Mouse (Mus musculus): ENCODE data around the gene Galt.

DNA sequence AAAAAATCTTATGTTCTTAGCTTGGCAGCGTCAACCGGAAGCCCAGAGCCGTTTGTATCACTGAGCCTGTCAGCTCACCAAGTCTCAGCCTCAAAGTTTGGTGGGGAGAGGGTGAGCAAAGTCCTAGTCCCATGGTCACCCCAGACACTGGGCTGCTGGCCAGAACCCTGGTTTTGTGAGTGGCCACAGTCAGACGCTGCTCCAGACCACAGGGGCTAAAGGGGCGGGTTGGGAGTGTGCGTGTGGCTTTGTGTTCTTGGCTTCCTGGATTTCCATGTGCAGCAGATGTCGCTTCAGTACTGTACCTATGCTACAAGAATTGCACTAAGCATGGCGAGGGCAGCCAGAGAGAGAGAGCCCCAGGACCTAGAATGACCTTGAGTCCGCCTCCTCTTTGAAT, 4.2 kb downstream of the Galt start:
- TF ChIP-seq POLR2A (IDR thresholded peaks at IDR 0.05; ENCODE audit: control insufficient read depth, low read depth, low read length) (no peak), CTCF (IDR thresholded peaks at IDR 0.05; ENCODE audit: control insufficient read depth, insufficient read depth, insufficient replicate concordance, low read depth, low read length) (no peak)
